Mouse (Mus musculus) heart, postnatal 0 days (tissue): ENCODE results near the gene Irx6.

ENCODE experiments used
- CTCF ChIP-seq: IDR thresholded peaks from 2 replicates; pipeline ENCODE4 v1.5.1; 2016; ENCODE audit warnings: antibody characterized with exemption, control low read depth, low read depth
- EP300 ChIP-seq: IDR thresholded peaks from 2 replicates; pipeline ENCODE4 v1.6.1; 2016; ENCODE audit warnings: antibody characterized with exemption, low read depth

DNA sequence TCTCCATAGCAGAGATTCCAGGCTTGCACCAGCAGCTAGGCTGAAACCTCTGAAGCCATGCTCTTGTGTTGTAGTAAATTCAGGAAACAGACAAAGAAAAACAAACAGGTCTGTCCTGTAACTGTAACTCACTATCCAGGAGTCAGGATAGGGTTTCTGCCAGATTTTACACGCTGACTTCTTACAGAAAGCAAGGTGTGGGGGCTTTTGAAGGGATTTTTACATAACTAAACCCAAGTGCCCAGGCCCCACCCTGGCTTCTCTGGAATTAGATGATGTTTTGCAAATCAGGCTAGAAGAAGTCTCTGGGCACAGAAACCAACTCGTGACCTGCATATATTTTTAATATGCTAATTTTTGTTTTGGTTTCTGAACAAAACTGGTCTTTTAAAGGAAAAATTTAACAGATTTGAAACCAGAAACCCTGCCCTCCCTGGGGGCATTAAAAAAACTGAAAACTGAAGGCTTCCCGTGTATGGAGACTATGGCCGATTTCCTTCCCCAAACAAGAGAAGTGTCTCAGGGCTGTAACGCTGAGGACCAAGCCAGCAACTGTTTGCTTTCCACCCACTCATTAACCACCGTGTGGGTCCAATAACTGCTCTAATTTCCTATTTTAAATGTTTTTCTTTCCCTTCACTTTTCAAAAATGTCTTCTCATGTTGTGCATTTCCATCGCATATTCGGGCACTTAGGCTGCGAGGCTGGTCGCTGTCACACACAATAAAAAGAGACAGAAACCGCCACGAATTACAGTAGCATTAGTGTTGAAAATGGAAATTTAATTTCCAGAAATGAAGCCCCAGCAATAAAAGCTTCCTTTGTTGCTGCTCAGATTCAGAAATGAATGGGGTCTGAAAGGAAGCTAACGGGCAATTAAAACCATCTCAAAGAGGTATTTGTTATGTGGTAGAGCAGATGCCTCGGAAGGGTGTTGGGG is 45.1 kb upstream of the Irx6 start:
- TF ChIP-seq CTCF (no peak), EP300 (no peak)
